Mouse (Mus musculus) midbrain, embryonic 14.5 days (tissue): ENCODE measurements around the gene Ankrd13d. TPM values are rescaled to one million over a fixed set of nuclear protein-coding genes. Genes with fewer than 3 reads are reported as not detected.

Experiments used
- microRNA-seq: library from miRNA; unstranded; fragments of <30 nt; microRNA quantifications from one replicate; pipeline ENCODE4, GENCODE M21; 2016
- polyA plus RNA-seq: library from polyadenylated mRNA; unstranded; fragments of >200 nt; fragmentation: Nextera tagmentation; extraction: Ambion mirVana; gene quantifications from 2 replicates; pipeline ENCODE4 v1.2.1, GENCODE M21; 2014

Gene Ankrd13d
- polyA plus RNA-seq, 1 experiment from 2014 or later, result 34.5 TPM

Small RNA genes lying within 50 kb of the gene (microRNA-seq; reads per million reads assigned to microRNA genes)
- gene Mir6985, result 0.73 reads per million

Other genes with a start within 250 kb of the Ankrd13d start
- gene Gstp1, start 245.2 kb downstream of the Ankrd13d start, polyA plus RNA-seq, result 397 and 514 TPM in 2 replicates
- gene Gstp2, start 237.1 kb downstream of the Ankrd13d start, polyA plus RNA-seq, result 1.9 TPM in 1 of 2 replicates, not detected in the other
- not detected in 2 replicates for gene Gstp3, start 223.6 kb downstream of the Ankrd13d start, polyA plus RNA-seq
- gene Cabp2, start 201.6 kb downstream of the Ankrd13d start, polyA plus RNA-seq, result not detected in 2 replicates
- 83.4 and 87.0 TPM in 2 replicates for gene Cdk2ap2, start 186.0 kb downstream of the Ankrd13d start, polyA plus RNA-seq
- 72.8 and 89.0 TPM in 2 replicates for gene Pitpnm1, start 183.1 kb downstream of the Ankrd13d start, polyA plus RNA-seq
- 84.3 and 98.0 TPM in 2 replicates for gene Aip, start 157.3 kb downstream of the Ankrd13d start, polyA plus RNA-seq
- gene Gpr152, start 143.3 kb downstream of the Ankrd13d start, polyA plus RNA-seq, result not detected in 2 replicates
- 0.14 and 0.15 TPM in 2 replicates for gene Cabp4, start 139.1 kb downstream of the Ankrd13d start, polyA plus RNA-seq
- 105 and 117 TPM in 2 replicates for gene Coro1b, start 134.5 kb downstream of the Ankrd13d start, polyA plus RNA-seq
- gene Ptprcap, start 129.5 kb downstream of the Ankrd13d start, polyA plus RNA-seq, result 0.55 and 0.64 TPM in 2 replicates
- 37.3 and 42.2 TPM in 2 replicates for gene Rps6kb2, start 119.8 kb downstream of the Ankrd13d start, polyA plus RNA-seq
- gene Carns1, start 107.7 kb downstream of the Ankrd13d start, polyA plus RNA-seq, result 3.9 and 6.0 TPM in 2 replicates
- 0.54 and 0.94 TPM in 2 replicates for gene Tbc1d10c, start 91.9 kb downstream of the Ankrd13d start, polyA plus RNA-seq
- 591 and 597 TPM in 2 replicates for gene Ppp1ca, start 91.1 kb downstream of the Ankrd13d start, polyA plus RNA-seq
- gene Rad9a, start 81.5 kb downstream of the Ankrd13d start, polyA plus RNA-seq, result 20.3 and 22.7 TPM in 2 replicates
- gene Clcf1, start 68.9 kb downstream of the Ankrd13d start, polyA plus RNA-seq, result 0.08 and 0.46 TPM in 2 replicates
- not detected in 2 replicates for gene AC109138.7, start 68.8 kb downstream of the Ankrd13d start, polyA plus RNA-seq
- gene Pold4, start 51.2 kb downstream of the Ankrd13d start, polyA plus RNA-seq, result 18.5 and 19.1 TPM in 2 replicates
- gene Ssh3, start 14.0 kb downstream of the Ankrd13d start, polyA plus RNA-seq, result 8.8 and 12.8 TPM in 2 replicates
- gene Grk2, start 23.1 kb upstream of the Ankrd13d start, polyA plus RNA-seq, result 29.0 and 30.0 TPM in 2 replicates
- 29.2 and 43.9 TPM in 2 replicates for gene Kdm2a, start 115.1 kb upstream of the Ankrd13d start, polyA plus RNA-seq
- 2.6 and 4.8 TPM in 2 replicates for gene Rhod, start 156.3 kb upstream of the Ankrd13d start, polyA plus RNA-seq
- 1.6 and 1.9 TPM in 2 replicates for gene Syt12, start 194.3 kb upstream of the Ankrd13d start, polyA plus RNA-seq
- not detected in 2 replicates for gene 2010003K11Rik, start 215.4 kb upstream of the Ankrd13d start, polyA plus RNA-seq
- gene Pcx, start 227.3 kb upstream of the Ankrd13d start, polyA plus RNA-seq, result 18.0 and 20.5 TPM in 2 replicates